Mouse (Mus musculus): ENCODE measurements at regions not wholly inside any gene's neighbourhood (a gene's known extent, or its start where the extent isn't known, plus 50 kb on each side); places are given as distances from the start of the nearest gene placed in this dataset.

- no peak overlapping the region for H3K4me3 ChIP-seq
- H3K27ac ChIP-seq: no peak overlapping the region
- H3K36me3 ChIP-seq: no peaks in the 10 kb centered on the region
- no peaks in the 10 kb centered on the region for H3K9me3 ChIP-seq
- H3K27me3 ChIP-seq: no peaks in the 10 kb centered on the region
- H3K4me2 ChIP-seq (replicated peaks): no peak overlapping the region
- no peak for ATAC-seq (ENCODE audit: insufficient number of reproducible peaks, insufficient read depth, low FRiP score, low TSS enrichment)
- no peak overlapping the region for H3K9ac ChIP-seq
- peaks cover 6% of the 10 kb centered on the region for H3K4me1 ChIP-seq
- 49% methylated on average over 15 of the region's 15 CpGs for WGBS
These were observed 110.3 kb upstream of the Cpm start for GRCm38 (mm10) chr10:117518793-117519669.

GRCm38 (mm10) chr10:117517800-117518770, 111.2 kb upstream of the Cpm start:
- no peak overlapping the region for H3K4me3 ChIP-seq
- H3K4me2 ChIP-seq (replicated peaks): peak overlapping the region; percentile 15; the same call in 1 of the 2 replicates
- no peak for ATAC-seq (ENCODE audit: insufficient number of reproducible peaks, insufficient read depth, low FRiP score, low TSS enrichment)
- 43% methylated on average over 14 of the region's 14 CpGs for WGBS
- H3K4me1 ChIP-seq: peaks cover 6% of the 10 kb centered on the region
- no peaks in the 10 kb centered on the region for H3K27me3 ChIP-seq
- H3K36me3 ChIP-seq: no peaks in the 10 kb centered on the region
- H3K9ac ChIP-seq: no peak overlapping the region
- H3K9me3 ChIP-seq: no peaks in the 10 kb centered on the region
- H3K27ac ChIP-seq: peak overlapping the region; percentile 11; the same call in 1 of the 2 replicates

GRCm38 (mm10) chr10:117517071-117517714, 112.1 kb upstream of the Cpm start:
- ATAC-seq (ENCODE audit: insufficient number of reproducible peaks, insufficient read depth, low FRiP score, low TSS enrichment): no peak
- Histone ChIP-seq H3K27ac (peak overlapping the region; percentile 11; the same call in 1 of the 2 replicates), H3K4me2 (replicated peaks) (peak overlapping the region; percentile 15; the same call in 1 of the 2 replicates), H3K9ac (no peak overlapping the region), H3K27me3 (no peaks in the 10 kb centered on the region), H3K36me3 (no peaks in the 10 kb centered on the region), H3K4me3 (no peak overlapping the region), H3K4me1 (peaks cover 6% of the 10 kb centered on the region), H3K9me3 (no peaks in the 10 kb centered on the region)
- WGBS: 54% methylated on average over 11 of the region's 11 CpGs

GRCm38 (mm10) chr10:117516510-117516909, 112.8 kb upstream of the Cpm start:
- Histone ChIP-seq H3K4me1 (peaks cover 6% of the 10 kb centered on the region), H3K27ac (no peak overlapping the region), H3K4me3 (no peak overlapping the region), H3K9me3 (no peaks in the 10 kb centered on the region), H3K4me2 (replicated peaks) (no peak overlapping the region), H3K36me3 (no peaks in the 10 kb centered on the region), H3K27me3 (no peaks in the 10 kb centered on the region), H3K9ac (no peak overlapping the region)
- no peak for ATAC-seq (ENCODE audit: insufficient number of reproducible peaks, insufficient read depth, low FRiP score, low TSS enrichment)
- WGBS: 92% methylated on average over 8 of the region's 8 CpGs

- Histone ChIP-seq H3K4me3 (no peak overlapping the region), H3K27ac (no peak overlapping the region), H3K36me3 (no peaks in the 10 kb centered on the region), H3K9ac (no peak overlapping the region), H3K4me2 (replicated peaks) (no peak overlapping the region), H3K9me3 (no peaks in the 10 kb centered on the region), H3K4me1 (peaks cover 6% of the 10 kb centered on the region), H3K27me3 (no peaks in the 10 kb centered on the region)
- ATAC-seq (ENCODE audit: insufficient number of reproducible peaks, insufficient read depth, low FRiP score, low TSS enrichment): 0 out of 2 replicates have a peak, but pooled peaks have one; percentile 38
- WGBS: 64% methylated on average over 10 of the region's 10 CpGs
These were observed 113.4 kb upstream of the Cpm start for GRCm38 (mm10) chr10:117515777-117516501.

- Histone ChIP-seq H3K4me1 (peaks cover 6% of the 10 kb centered on the region), H3K4me2 (replicated peaks) (no peak overlapping the region), H3K9me3 (no peaks in the 10 kb centered on the region), H3K9ac (no peak overlapping the region), H3K4me3 (no peak overlapping the region), H3K36me3 (no peaks in the 10 kb centered on the region), H3K27me3 (no peaks in the 10 kb centered on the region), H3K27ac (no peak overlapping the region)
- ATAC-seq (ENCODE audit: insufficient number of reproducible peaks, insufficient read depth, low FRiP score, low TSS enrichment): no peak
- WGBS: 91% methylated on average over 8 of the region's 8 CpGs
These were observed 114.3 kb upstream of the Cpm start for GRCm38 (mm10) chr10:117515039-117515438.

GRCm38 (mm10) chr10:117513925-117514546, 115.3 kb upstream of the Cpm start:
- H3K4me3 ChIP-seq: no peak overlapping the region
- no peaks in the 10 kb centered on the region for H3K36me3 ChIP-seq
- no peaks in the 10 kb centered on the region for H3K9me3 ChIP-seq
- no peak for ATAC-seq (ENCODE audit: insufficient number of reproducible peaks, insufficient read depth, low FRiP score, low TSS enrichment)
- H3K27ac ChIP-seq: no peak overlapping the region
- WGBS: 88% methylated on average over 7 of the region's 7 CpGs
- no peaks in the 10 kb centered on the region for H3K27me3 ChIP-seq
- H3K4me2 ChIP-seq (replicated peaks): no peak overlapping the region
- peaks cover 6% of the 10 kb centered on the region for H3K4me1 ChIP-seq
- no peak overlapping the region for H3K9ac ChIP-seq

- Histone ChIP-seq H3K4me3 (no peak overlapping the region), H3K9ac (no peak overlapping the region), H3K36me3 (no peaks in the 10 kb centered on the region), H3K27me3 (no peaks in the 10 kb centered on the region), H3K4me1 (peaks cover 5% of the 10 kb centered on the region), H3K27ac (no peak overlapping the region), H3K9me3 (no peaks in the 10 kb centered on the region), H3K4me2 (replicated peaks) (no peak overlapping the region)
- ATAC-seq (ENCODE audit: insufficient number of reproducible peaks, insufficient read depth, low FRiP score, low TSS enrichment): no peak
- 89% methylated on average over 9 of the region's 9 CpGs for WGBS
These were observed 116.7 kb upstream of the Cpm start for GRCm38 (mm10) chr10:117512424-117513257.

- Histone ChIP-seq H3K4me3 (no peak overlapping the region), H3K36me3 (no peaks in the 10 kb centered on the region), H3K4me1 (no peaks in the 10 kb centered on the region), H3K9ac (no peak overlapping the region), H3K4me2 (replicated peaks) (no peak overlapping the region), H3K9me3 (no peaks in the 10 kb centered on the region), H3K27me3 (no peaks in the 10 kb centered on the region), H3K27ac (no peak overlapping the region)
- ATAC-seq (ENCODE audit: insufficient number of reproducible peaks, insufficient read depth, low FRiP score, low TSS enrichment): no peak
- 69% methylated on average over 8 of the region's 8 CpGs for WGBS
These were observed 117.6 kb upstream of the Cpm start for GRCm38 (mm10) chr10:117511483-117512406.

Data from embryonic facial prominence, embryonic 12.5 days (tissue).